Mouse (Mus musculus) embryonic facial prominence, embryonic 11.5 days (tissue): Measurements from ENCODE around the gene Ppp1r2. TPM values are rescaled to one million over a fixed set of nuclear protein-coding genes. Genes with fewer than 3 reads are reported as not detected.

Experiments used
- ATAC-seq: fragments of 200-750 bp; cut with Nextera tagmentation; replicated peaks from 2 replicates; pipeline ENCODE4 v1.8.0; 2017; ENCODE audit warnings: low read depth; ENCODE audit not compliant: insufficient number of reproducible peaks, low FRiP score, low TSS enrichment
- DNase-seq: peaks from one replicate; pipeline ENCODE4 v3.0.0-alpha.2; 2015; ENCODE audit warnings: low spot score
- H3K27ac ChIP-seq: fragments of 300-500 bp; sonication (generic); replicated peaks from 2 replicates; pipeline ENCODE4 v1.5.1; 2014; ENCODE audit warnings: mild to moderate bottlenecking, low read depth, low read length, control low read depth
- H3K27me3 ChIP-seq: fragments of 300-500 bp; sonication (generic); 2 replicates; pipeline ENCODE4 v1.6.1; 2014; ENCODE audit warnings: mild to moderate bottlenecking, low read length, moderate library complexity, mixed read lengths; ENCODE audit not compliant: control insufficient read depth, insufficient read depth
- H3K36me3 ChIP-seq: fragments of 300-500 bp; sonication (generic); replicated peaks from 2 replicates; pipeline ENCODE4 v1.6.1; 2014; ENCODE audit warnings: low read depth, mild to moderate bottlenecking, low read length, moderate library complexity, mixed read lengths; ENCODE audit not compliant: control insufficient read depth, insufficient read depth
- H3K4me1 ChIP-seq: fragments of 300-500 bp; sonication (generic); 2 replicates; pipeline ENCODE4 v1.6.1; 2014; ENCODE audit warnings: low read length, mixed read lengths; ENCODE audit not compliant: control insufficient read depth, insufficient read depth
- H3K4me2 ChIP-seq: fragments of 300-500 bp; sonication (generic); 2 replicates; pipeline ENCODE4 v1.6.1; 2014; ENCODE audit warnings: low read depth, mild to moderate bottlenecking, control low read depth, low read length, moderate library complexity
- H3K4me3 ChIP-seq: fragments of 300-500 bp; sonication (generic); 2 replicates; pipeline ENCODE4 v1.5.1; 2014; ENCODE audit warnings: low read depth, low read length, control low read depth
- H3K9ac ChIP-seq: fragments of 300-500 bp; sonication (generic); replicated peaks from 2 replicates; pipeline ENCODE4 v1.6.1; 2014; ENCODE audit warnings: mild to moderate bottlenecking, control low read depth, low read length
- H3K9me3 ChIP-seq: fragments of 300-500 bp; sonication (generic); replicated peaks from 2 replicates; pipeline ENCODE4 v1.6.1; 2016; ENCODE audit warnings: mild to moderate bottlenecking, low read length, inconsistent platforms, mixed read lengths; ENCODE audit not compliant: control insufficient read depth
- WGBS: fragments of 180-500 bp; shearing (Covaris S2); extraction: QIAGEN DNeasy Blood & Tissue Kit; methylation state at CpG from one replicate; pipeline ENCODE4 v1.1.7; 2014; 5-methylcytosine and 5-hydroxymethylcytosine counted together
- polyA plus RNA-seq: library from polyadenylated mRNA; unstranded; fragments of >200 nt; fragmentation: Nextera tagmentation; extraction: Ambion mirVana; gene quantifications from 2 replicates; pipeline ENCODE4 v1.2.1, GENCODE M21; 2014

Ppp1r2 gene
- polyA plus RNA-seq, 1 experiment from 2014 or later: 98.4 TPM

GRCm38 (mm10) chr16:31256151-31256550 is 18.9 kb downstream of the Ppp1r2 start:
- H3K27ac ChIP-seq: no peak overlapping the region
- 89% methylated on average over 2 of the region's 2 CpGs for WGBS
- H3K4me3 ChIP-seq: no peak overlapping the region
- no peaks in the 10 kb centered on the region for H3K9me3 ChIP-seq
- DNase-seq: no peak
- no peaks in the 10 kb centered on the region for H3K27me3 ChIP-seq
- H3K4me1 ChIP-seq: no peaks in the 10 kb centered on the region
- no peak overlapping the region for H3K9ac ChIP-seq
- no peak for ATAC-seq
- no peak overlapping the region for H3K4me2 ChIP-seq
- no peaks in the 10 kb centered on the region for H3K36me3 ChIP-seq

DNA sequence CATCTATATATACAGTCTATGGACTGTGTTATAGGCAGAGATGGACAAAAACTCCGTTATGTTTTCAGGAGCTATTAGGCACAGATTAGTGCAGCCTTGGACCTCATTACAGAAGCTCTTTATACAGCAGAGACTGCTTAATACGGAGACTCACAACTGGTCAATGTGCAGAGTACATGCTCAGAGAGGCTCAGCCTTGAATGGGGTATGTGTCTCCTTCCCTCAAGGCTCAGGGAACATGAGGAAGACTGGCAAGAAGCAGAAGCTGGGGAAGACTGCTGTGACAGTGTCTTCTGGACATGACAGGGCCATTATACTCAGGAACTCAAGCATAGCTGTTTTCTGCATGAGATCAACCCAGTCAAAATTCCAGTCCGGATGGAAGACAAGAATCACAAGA is 19.4 kb downstream of the Ppp1r2 start:
- H3K4me1 ChIP-seq: no peaks in the 10 kb centered on the region
- 79% methylated on average over 3 of the region's 3 CpGs for WGBS
- no peak overlapping the region for H3K4me2 ChIP-seq
- H3K36me3 ChIP-seq: no peaks in the 10 kb centered on the region
- no peaks in the 10 kb centered on the region for H3K9me3 ChIP-seq
- no peak for ATAC-seq
- no peak overlapping the region for H3K4me3 ChIP-seq
- H3K27ac ChIP-seq: no peak overlapping the region
- no peak overlapping the region for H3K9ac ChIP-seq
- DNase-seq: no peak
- H3K27me3 ChIP-seq: no peaks in the 10 kb centered on the region

- DNase-seq: no peak
- H3K36me3 ChIP-seq: no peaks in the 10 kb centered on the region
- H3K27me3 ChIP-seq: no peaks in the 10 kb centered on the region
- H3K27ac ChIP-seq: no peak overlapping the region
- H3K9me3 ChIP-seq: no peaks in the 10 kb centered on the region
- no peak overlapping the region for H3K4me2 ChIP-seq
- no peaks in the 10 kb centered on the region for H3K4me1 ChIP-seq
- H3K4me3 ChIP-seq: no peak overlapping the region
- WGBS: 90% methylated on average over 3 of the region's 3 CpGs
- no peak overlapping the region for H3K9ac ChIP-seq
- ATAC-seq: no peak
These were observed 25.7 kb downstream of the Ppp1r2 start for GRCm38 (mm10) chr16:31249401-31249800.

DNA sequence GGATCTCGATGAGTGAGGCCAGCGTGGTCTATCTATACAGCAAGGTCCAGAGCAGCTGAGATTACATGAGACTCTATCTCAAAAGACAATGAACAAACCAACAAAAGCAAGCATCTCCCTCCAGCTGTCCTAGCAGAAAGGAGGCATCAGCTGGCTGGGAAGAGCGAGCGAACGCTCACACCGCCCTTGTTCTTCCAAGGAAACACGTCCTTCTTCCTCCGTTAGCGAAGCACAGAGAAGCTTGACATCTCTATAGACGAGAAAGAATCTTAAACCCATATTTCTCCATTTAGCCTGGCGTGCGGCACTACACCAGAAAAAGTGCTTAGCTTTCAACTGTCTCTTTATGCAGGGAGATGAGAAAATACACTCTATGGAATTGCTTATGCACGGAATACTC is 26.4 kb downstream of the Ppp1r2 start:
- H3K9me3 ChIP-seq: no peaks in the 10 kb centered on the region
- no peak overlapping the region for H3K9ac ChIP-seq
- DNase-seq: no peak
- no peak for ATAC-seq
- H3K27me3 ChIP-seq: no peaks in the 10 kb centered on the region
- H3K36me3 ChIP-seq: no peaks in the 10 kb centered on the region
- WGBS: 90% methylated on average over 13 of the region's 13 CpGs
- H3K4me3 ChIP-seq: no peak overlapping the region
- H3K4me2 ChIP-seq: no peak overlapping the region
- H3K27ac ChIP-seq: no peak overlapping the region
- no peaks in the 10 kb centered on the region for H3K4me1 ChIP-seq

- H3K36me3 ChIP-seq: no peaks in the 10 kb centered on the region
- DNase-seq (no peak), ATAC-seq (no peak)
- no peaks in the 10 kb centered on the region for H3K4me1 ChIP-seq
- H3K4me3 ChIP-seq: no peak overlapping the region
- H3K27ac ChIP-seq: no peak overlapping the region
- no peak overlapping the region for H3K4me2 ChIP-seq
- no peak overlapping the region for H3K9ac ChIP-seq
- WGBS: 84% methylated on average over 7 of the region's 7 CpGs
- H3K9me3 ChIP-seq: no peaks in the 10 kb centered on the region
- no peaks in the 10 kb centered on the region for H3K27me3 ChIP-seq
These were observed 27.6 kb downstream of the Ppp1r2 start for GRCm38 (mm10) chr16:31247442-31247841.

- no peaks in the 10 kb centered on the region for H3K27me3 ChIP-seq
- no peak overlapping the region for H3K27ac ChIP-seq
- no peaks in the 10 kb centered on the region for H3K4me1 ChIP-seq
- no peak overlapping the region for H3K9ac ChIP-seq
- WGBS: 85% methylated on average over 3 of the region's 3 CpGs
- DNase-seq (no peak), ATAC-seq (no peak)
- H3K36me3 ChIP-seq: no peaks in the 10 kb centered on the region
- no peaks in the 10 kb centered on the region for H3K9me3 ChIP-seq
- H3K4me2 ChIP-seq: no peak overlapping the region
- H3K4me3 ChIP-seq: no peak overlapping the region
These were observed 31.0 kb downstream of the Ppp1r2 start for GRCm38 (mm10) chr16:31244053-31244452.

DNA sequence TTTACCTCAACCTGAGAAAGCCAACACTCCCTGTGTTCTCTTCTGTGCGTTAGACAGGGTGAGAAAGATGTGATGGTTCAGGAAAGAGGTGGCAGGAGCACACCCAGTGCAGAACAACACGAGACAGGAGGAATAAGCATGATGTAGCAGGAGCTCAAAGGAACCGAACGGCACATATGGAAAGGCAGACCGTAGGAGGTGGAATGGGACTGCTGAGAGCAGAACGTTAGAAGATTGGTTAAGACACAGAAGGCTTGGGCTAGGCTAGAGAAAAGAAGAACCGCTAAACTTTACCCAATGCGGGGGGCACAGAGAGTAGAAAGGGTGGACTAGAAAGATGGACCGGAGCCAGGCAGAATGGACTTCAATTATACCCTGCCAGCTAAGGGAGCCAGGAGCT is 33.6 kb downstream of the Ppp1r2 start:
- no peak for DNase-seq

GRCm38 (mm10) chr16:31240569-31240968 is 34.5 kb downstream of the Ppp1r2 start:
- no peak for ATAC-seq
- Histone ChIP-seq H3K4me1 (no peaks in the 10 kb centered on the region), H3K36me3 (no peaks in the 10 kb centered on the region), H3K4me2 (no peak overlapping the region), H3K9ac (no peak overlapping the region), H3K27me3 (no peaks in the 10 kb centered on the region), H3K4me3 (no peak overlapping the region), H3K27ac (no peak overlapping the region), H3K9me3 (no peaks in the 10 kb centered on the region)
- 93% methylated on average over 8 of the region's 8 CpGs for WGBS
- no peak for DNase-seq

More for the DNA sequence above, 33.6 kb downstream of the Ppp1r2 start:
- ATAC-seq: no peak
- Histone ChIP-seq H3K27me3 (no peaks in the 10 kb centered on the region), H3K4me3 (no peak overlapping the region), H3K4me2 (no peak overlapping the region), H3K9ac (no peak overlapping the region), H3K9me3 (no peaks in the 10 kb centered on the region), H3K4me1 (no peaks in the 10 kb centered on the region), H3K36me3 (no peaks in the 10 kb centered on the region), H3K27ac (no peak overlapping the region)
- 85% methylated on average over 9 of the region's 9 CpGs for WGBS
